Mouse (Mus musculus) urinary bladder, postnatal 25 days (tissue): ENCODE measurements around the gene Pdhx.

Source experiments
- DNase-seq: peaks from one replicate; pipeline ENCODE4 v3.0.0; 2022; ENCODE audit warnings: low spot score

Pdhx gene

DNA sequence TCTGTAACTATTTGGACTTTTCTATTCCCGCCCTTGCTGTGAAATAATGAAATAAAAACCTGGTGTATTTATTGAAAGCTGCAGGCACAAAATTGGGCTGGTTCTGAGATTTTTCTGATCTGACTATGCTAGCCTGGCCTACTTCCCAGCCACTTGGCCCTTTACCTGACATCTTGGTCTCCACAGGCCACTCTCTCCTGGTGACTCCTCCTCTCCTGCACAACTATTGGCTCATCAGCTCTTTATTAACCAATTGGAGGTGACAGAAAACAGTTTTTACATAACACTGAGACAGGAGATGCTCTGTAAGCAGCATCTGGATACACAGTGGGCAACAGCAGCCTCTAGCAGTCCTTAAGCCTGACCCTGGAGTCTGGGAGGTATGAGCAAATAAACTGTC, 83.9 kb downstream of the Pdhx start:
- peak; percentile 9 for DNase-seq

DNA sequence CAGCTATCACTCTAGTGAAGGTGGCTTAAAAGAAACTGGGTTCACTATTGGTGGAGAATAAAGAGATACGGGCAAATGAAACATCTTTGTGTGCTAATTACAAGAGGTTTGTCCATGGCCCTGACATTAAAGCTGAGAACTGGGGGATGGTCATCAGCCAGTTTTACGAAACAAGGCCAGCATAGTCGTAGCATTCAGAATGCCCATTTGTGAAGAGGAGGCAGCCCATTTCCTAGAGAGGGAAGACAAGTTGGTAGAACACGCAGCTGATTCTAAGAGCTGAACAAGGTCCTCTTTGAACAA, 85.7 kb downstream of the Pdhx start:
- no peak for DNase-seq

DNA sequence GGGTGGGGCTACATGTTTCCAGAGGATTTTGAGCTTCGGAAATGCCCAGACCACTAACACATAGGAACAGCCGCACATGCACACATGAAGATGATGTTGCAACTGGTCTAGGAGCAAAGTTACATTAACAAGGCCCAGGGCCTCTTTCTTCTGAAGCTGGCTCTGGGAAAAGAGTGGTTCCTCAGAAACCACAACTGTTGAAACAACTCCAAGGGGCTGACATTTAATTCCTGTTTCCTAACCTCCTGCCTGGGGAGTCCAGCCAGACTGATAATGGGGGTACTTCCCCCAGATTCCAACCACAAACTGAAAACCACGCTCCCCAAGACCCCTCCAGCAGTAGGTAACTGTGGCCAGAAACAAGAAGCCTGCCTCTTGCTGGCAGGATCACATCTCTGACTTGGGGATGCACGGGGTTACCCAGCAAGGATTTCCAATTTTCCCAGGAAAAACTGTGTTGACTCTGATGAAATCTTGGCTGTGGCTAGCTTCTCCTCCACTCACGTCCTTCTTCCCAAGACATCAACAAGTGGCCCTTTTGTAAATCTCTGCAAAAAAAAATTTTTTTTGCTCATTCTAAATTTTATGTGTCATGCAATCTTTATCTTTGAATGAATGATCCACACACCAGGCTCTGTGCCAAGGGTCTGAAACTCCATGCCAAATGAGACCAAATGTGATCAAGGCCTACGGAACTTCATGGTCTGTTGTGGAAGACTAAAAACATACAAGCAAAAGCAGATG, 86.2 kb downstream of the Pdhx start:
- no peak for DNase-seq

DNA sequence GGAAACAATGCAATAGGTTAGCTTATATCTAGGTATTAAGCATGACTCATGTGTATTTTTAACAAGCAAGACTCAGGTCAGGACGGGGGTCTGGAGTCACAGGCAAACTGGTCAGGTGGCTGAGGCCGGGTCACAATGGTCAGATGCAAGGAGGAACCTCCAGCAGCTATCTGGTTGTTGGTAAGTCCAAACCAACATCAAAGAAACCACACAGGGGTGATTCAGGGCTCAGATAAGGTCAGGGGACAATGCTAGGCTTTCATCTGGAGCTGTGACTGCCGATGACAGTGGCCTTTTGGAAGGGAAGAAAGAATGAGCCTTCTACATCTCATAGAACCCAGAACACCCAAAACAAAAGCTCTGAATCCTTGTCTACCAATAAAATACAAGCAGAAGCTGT, 86.9 kb downstream of the Pdhx start:
- DNase-seq: no peak

DNA sequence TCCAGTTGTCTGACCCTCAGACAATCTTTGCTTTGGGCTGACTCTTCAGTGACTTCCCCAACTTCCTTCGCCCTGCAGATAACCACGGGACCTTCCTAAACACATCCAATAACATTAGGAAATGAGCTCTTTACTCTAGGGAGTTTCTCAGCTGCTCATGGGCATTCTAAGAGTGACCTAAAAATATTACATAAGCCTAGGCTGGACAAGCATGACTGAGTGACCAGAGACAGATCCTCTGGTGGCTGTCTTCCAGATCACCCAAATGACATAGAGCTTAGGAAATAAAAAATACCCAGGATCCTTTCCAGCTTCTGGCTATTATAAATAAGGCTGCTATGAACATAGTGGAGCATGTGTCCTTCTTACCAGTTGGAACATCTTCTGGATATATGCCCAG, 90.5 kb downstream of the Pdhx start:
- DNase-seq: no peak

DNA sequence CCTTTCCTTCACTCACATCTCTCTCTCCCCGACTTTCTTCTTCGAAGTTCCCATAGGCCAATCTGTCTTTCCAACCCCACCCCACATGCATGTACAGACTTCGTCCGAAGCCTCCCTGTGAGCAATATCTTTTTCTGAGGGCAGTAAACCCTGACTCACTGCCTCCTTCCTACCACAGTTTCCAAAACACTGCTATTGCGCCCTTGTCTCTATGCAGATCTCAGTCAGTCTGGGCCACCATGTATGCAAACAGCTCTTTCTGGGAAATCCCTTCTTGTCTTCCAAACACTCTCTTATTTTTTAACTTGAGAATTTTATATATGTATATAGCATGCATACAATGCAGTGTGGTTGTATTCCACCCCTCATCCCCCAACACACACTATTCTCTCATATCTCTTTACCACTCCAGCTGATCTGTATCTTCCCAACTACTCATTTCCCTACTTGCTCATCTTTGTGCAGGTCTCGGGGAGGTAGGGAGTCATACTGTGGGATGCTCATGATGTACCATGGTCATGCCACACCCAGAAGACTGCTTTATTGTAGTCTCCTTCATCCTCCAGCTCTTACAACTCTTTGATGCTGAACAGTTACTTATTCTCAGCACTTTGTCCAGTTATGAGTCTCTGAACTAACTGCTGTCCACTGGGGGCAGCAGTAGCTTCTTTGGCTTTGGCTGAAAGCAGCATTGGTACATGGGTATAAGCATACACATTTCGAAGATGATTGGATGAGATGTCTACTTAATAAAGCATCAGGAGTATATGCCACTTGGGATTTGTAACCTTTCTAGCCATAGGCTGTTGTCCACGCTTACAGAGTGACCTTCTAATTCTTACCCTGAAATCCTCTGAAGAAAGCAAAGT, 91.6 kb downstream of the Pdhx start:
- no peak for DNase-seq

DNA sequence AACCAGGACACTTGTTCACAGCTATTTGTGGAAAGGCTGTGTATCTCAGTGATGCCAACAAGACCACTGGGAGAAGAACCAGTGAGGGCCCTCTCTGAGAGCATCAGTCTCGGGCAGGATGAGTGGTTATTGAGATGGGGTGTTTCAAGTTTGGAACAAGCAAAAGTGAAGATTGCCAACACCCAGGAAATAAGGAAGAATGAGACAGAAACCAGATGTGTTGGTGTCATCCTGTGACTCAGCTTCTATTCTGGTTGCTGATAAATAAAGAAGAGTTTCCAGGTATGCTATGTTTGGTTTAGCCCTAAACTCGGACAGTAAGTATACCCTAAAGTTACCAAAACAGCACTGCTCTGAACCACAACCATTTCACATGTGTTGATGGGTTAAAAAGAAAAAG, 92.4 kb downstream of the Pdhx start:
- DNase-seq: no peak

DNA sequence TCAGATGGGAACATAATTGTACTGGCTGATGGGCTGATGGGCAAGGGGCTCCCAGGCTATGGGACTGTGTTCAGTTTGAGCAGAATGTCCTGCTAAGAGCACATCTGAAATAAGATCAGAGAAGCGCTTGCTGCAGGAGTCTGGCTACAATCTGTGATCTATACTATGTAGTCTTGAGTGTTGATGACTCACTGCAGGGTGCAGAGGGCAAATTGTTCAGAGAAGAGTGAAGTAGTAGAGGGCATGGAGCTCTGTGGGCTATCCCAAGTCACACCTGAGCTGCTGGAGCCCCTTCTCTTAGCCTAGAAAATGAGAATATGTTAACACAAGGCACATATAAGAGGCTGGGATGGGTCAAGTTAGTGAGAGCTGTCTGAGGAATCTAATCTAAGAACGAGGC, 93.8 kb downstream of the Pdhx start:
- DNase-seq: no peak

DNA sequence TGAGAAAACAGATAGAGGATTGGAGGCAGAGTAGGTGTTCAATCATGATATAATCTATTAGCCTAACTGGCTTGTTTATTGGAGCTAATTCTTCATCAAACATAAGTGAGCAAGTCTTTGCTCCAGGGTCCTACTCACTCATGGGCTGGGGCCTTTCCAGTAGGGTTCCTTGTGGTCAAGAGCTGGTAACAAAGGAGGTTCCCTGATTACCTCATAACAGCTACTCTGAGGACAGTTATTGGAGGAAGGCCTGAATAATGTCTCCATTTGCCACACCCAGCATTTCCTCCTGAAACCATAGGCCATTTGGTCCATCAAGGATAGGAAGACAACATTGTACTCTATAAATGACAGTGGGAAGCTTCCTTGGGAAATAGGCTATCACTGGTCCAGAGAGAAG, 94.2 kb downstream of the Pdhx start:
- no peak for DNase-seq

DNA sequence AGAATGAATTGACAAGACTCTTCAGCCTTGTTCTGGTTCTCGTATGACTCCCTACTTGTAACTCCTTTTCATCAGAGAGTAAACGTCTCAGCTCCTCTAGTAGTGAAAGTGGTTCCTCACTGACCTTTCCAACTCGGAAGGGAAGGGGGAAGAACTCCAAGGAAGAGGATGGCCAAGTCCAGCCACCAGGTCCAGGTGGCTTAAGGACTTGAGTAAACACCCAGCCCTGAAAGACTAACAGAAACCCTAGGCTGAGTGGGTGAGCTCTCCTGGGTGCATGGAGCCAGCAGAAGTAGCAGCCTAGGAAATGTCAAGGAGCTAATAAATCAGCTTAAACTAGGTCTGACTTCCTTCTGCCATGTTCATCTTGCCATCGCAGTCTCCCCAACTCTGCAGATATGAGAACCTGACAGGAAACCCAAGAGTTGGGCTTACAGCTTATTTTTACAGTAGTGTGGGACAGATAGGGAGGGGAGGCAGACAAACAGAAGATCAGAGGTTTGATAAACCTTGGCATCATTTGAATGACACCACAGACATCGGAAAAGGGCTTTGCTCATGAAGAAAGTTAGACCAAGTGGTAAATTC, 97.9 kb downstream of the Pdhx start:
- DNase-seq: no peak

DNA sequence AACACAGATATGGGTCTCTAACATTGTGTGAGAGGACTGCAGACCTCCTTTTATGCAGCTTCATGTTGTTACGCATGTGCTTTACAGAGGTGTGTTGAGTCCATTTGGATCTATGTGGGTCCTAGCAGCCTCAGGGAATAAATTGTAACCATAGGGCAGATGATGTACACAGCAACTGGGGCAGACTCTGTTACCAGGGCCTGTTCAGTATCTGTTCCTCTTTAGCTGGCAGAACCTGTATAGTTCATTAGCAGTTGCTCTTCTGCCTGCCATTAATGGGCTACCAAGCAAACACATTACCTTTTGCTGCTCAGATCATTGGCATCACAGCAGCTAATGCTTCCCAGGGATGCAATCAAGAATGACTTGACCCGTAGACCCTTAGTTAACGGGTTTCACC, 100.2 kb downstream of the Pdhx start:
- no peak for DNase-seq

DNA sequence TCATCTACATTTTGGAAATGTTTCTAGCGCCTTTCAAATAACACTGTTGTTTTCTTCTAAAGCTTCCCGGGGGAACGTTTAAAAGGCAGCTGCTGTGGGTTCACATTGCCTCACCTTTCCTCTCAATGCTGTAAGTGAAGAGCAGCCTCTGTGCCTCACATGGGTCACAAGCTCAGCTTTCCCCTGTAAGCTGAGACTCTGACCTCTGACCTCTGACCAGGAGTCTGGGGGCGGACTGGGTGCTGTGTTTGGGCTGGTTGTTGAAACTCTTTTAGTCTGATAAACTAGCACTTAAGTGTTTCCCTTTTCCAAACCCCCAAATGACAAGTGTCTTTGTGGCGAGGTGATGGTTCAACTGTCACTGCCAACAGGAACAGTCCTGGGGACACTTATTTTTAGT, 100.7 kb downstream of the Pdhx start:
- DNase-seq: no peak

DNA sequence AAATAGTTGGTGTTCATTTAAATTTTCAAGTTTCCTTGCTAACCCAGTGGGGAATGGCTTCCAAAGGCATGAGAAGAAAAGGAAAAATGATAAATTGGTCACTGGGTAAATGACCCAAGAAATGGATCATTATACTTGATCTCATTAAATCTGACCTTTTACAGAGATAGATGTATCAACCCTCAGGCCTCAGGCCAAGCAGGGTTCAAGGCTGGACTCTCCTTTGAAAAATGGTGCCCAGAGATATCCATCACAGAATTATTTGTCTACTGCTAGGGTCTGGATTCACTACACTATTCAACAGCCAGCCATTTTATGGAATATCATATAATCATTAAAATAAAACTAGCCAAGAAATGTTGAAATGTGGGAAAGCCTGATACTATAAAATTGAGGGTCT, 101.4 kb downstream of the Pdhx start:
- DNase-seq: no peak
